Mouse (Mus musculus) lung, embryonic 16.5 days (tissue): ENCODE measurements around the gene Cd63. TPM values are rescaled to one million over a fixed set of nuclear protein-coding genes. Genes with fewer than 3 reads are reported as not detected.

ENCODE experiments used
- ATAC-seq: fragments of 200-750 bp; cut with Nextera tagmentation; 2 replicates; pipeline ENCODE4 v1.8.0; 2017; ENCODE audit warnings: low read depth, mild to moderate bottlenecking, moderate library complexity
- H3K27ac ChIP-seq: fragments of 300-500 bp; sonication (generic); 2 replicates; pipeline ENCODE4 v1.5.1; 2014; ENCODE audit warnings: mild to moderate bottlenecking, control low read depth, low read length
- H3K27me3 ChIP-seq: fragments of 300-500 bp; sonication (generic); 2 replicates; pipeline ENCODE4 v1.6.1; 2014; ENCODE audit warnings: low read depth, low read length, mixed read lengths; ENCODE audit not compliant: control insufficient read depth, insufficient read depth
- H3K36me3 ChIP-seq: fragments of 300-500 bp; sonication (generic); 2 replicates; pipeline ENCODE4 v1.6.1; 2014; ENCODE audit warnings: low read length; ENCODE audit not compliant: control insufficient read depth, insufficient read depth
- H3K4me1 ChIP-seq: fragments of 300-500 bp; sonication (generic); replicated peaks from 2 replicates; pipeline ENCODE4 v1.6.1; 2014; ENCODE audit warnings: low read length, mixed read lengths; ENCODE audit not compliant: control insufficient read depth, insufficient read depth
- H3K4me2 ChIP-seq: fragments of 300-500 bp; sonication (generic); 2 replicates; pipeline ENCODE4 v1.6.1; 2014; ENCODE audit warnings: low read depth, low read length, control low read depth
- H3K4me3 ChIP-seq: fragments of 300-500 bp; sonication (generic); 2 replicates; pipeline ENCODE4 v1.5.1; 2014; ENCODE audit warnings: mild to moderate bottlenecking, low read length, control low read depth
- H3K9ac ChIP-seq: fragments of 300-500 bp; sonication (generic); 2 replicates; pipeline ENCODE4 v1.6.1; 2014; ENCODE audit warnings: low read length, control low read depth
- H3K9me3 ChIP-seq: fragments of 300-500 bp; sonication (generic); 2 replicates; pipeline ENCODE4 v1.6.1; 2016; ENCODE audit warnings: low read length; ENCODE audit not compliant: control insufficient read depth
- WGBS: fragments of 180-500 bp; shearing (Covaris S2); extraction: QIAGEN DNeasy Blood & Tissue Kit; methylation state at CpG from one replicate; pipeline ENCODE4 v1.1.7; 2014; 5-methylcytosine and 5-hydroxymethylcytosine counted together
- polyA plus RNA-seq: library from polyadenylated mRNA; unstranded; fragments of >200 nt; fragmentation: Nextera tagmentation; extraction: Ambion mirVana; gene quantifications from 2 replicates; pipeline ENCODE4 v1.2.1, GENCODE M21; 2015

Cd63 gene
- polyA plus RNA-seq, 1 experiment from 2014 or later, result 568 TPM

- Histone ChIP-seq H3K4me2 (no peak overlapping the region), H3K4me3 (no peak overlapping the region), H3K27ac (no peak overlapping the region), H3K36me3 (peaks cover 11% of the 10 kb centered on the region), H3K9me3 (no peaks in the 10 kb centered on the region), H3K4me1 (peaks cover 17% of the 10 kb centered on the region; the same call in 1 of the 2 replicates), H3K9ac (no peak overlapping the region), H3K27me3 (no peaks in the 10 kb centered on the region)
- no peak for ATAC-seq
- WGBS, result 77% methylated on average over 4 of the region's 4 CpGs
These were observed 11.5 kb downstream of the Cd63 start for GRCm38 (mm10) chr10:128912268-128912667.

GRCm38 (mm10) chr10:128912791-128913190, 12.0 kb downstream of the Cd63 start:
- Histone ChIP-seq H3K4me1 (peaks cover 17% of the 10 kb centered on the region; the same call in 1 of the 2 replicates), H3K4me2 (no peak overlapping the region), H3K9ac (0 out of 2 replicates have a peak overlapping the region, but pooled peaks have one; percentile 4), H3K4me3 (no peak overlapping the region), H3K36me3 (peaks cover 13% of the 10 kb centered on the region), H3K9me3 (no peaks in the 10 kb centered on the region), H3K27me3 (no peaks in the 10 kb centered on the region), H3K27ac (no peak overlapping the region)
- 73% methylated on average over 4 of the region's 4 CpGs for WGBS
- no peak for ATAC-seq

GRCm38 (mm10) chr10:128913219-128913618, 12.4 kb downstream of the Cd63 start:
- 7% methylated on average over 5 of the region's 5 CpGs for WGBS
- H3K4me1 ChIP-seq, result peaks cover 17% of the 10 kb centered on the region; the same call in 1 of the 2 replicates
- H3K27me3 ChIP-seq, result no peaks in the 10 kb centered on the region
- no peaks in the 10 kb centered on the region for H3K9me3 ChIP-seq
- H3K9ac ChIP-seq, result no peak overlapping the region
- ATAC-seq, result no peak
- H3K4me3 ChIP-seq, result no peak overlapping the region
- no peak overlapping the region for H3K27ac ChIP-seq
- H3K4me2 ChIP-seq, result no peak overlapping the region
- H3K36me3 ChIP-seq, result peaks cover 13% of the 10 kb centered on the region

- peaks cover 17% of the 10 kb centered on the region; the same call in 1 of the 2 replicates for H3K4me1 ChIP-seq
- H3K9me3 ChIP-seq, result no peaks in the 10 kb centered on the region
- H3K27ac ChIP-seq, result no peak overlapping the region
- peaks cover 13% of the 10 kb centered on the region for H3K36me3 ChIP-seq
- ATAC-seq, result no peak
- WGBS, result 81% methylated on average over 12 of the region's 12 CpGs
- no peaks in the 10 kb centered on the region for H3K27me3 ChIP-seq
- H3K4me3 ChIP-seq, result no peak overlapping the region
- H3K9ac ChIP-seq, result no peak overlapping the region
- no peak overlapping the region for H3K4me2 ChIP-seq
These were observed 12.9 kb downstream of the Cd63 start for GRCm38 (mm10) chr10:128913696-128914095.

- no peak for ATAC-seq
- H3K36me3 ChIP-seq, result peaks cover 13% of the 10 kb centered on the region
- H3K27ac ChIP-seq, result no peak overlapping the region
- no peaks in the 10 kb centered on the region for H3K9me3 ChIP-seq
- no peak overlapping the region for H3K4me2 ChIP-seq
- H3K4me1 ChIP-seq, result peaks cover 10% of the 10 kb centered on the region
- H3K9ac ChIP-seq, result no peak overlapping the region
- WGBS, result 89% methylated on average over 2 of the region's 2 CpGs
- H3K27me3 ChIP-seq, result no peaks in the 10 kb centered on the region
- H3K4me3 ChIP-seq, result no peak overlapping the region
These were observed 14.8 kb downstream of the Cd63 start for GRCm38 (mm10) chr10:128915550-128915949.

- WGBS, result 80% methylated on average over 3 of the region's 3 CpGs
- no peaks in the 10 kb centered on the region for H3K27me3 ChIP-seq
- H3K36me3 ChIP-seq, result peaks cover 10% of the 10 kb centered on the region
- ATAC-seq, result no peak
- H3K27ac ChIP-seq, result no peak overlapping the region
- H3K9ac ChIP-seq, result no peak overlapping the region
- no peaks in the 10 kb centered on the region for H3K9me3 ChIP-seq
- no peak overlapping the region for H3K4me3 ChIP-seq
- no peak overlapping the region for H3K4me2 ChIP-seq
- peaks cover 11% of the 10 kb centered on the region for H3K4me1 ChIP-seq
These were observed 15.9 kb downstream of the Cd63 start for GRCm38 (mm10) chr10:128916665-128917064.

- H3K9me3 ChIP-seq, result no peaks in the 10 kb centered on the region
- peaks cover 9% of the 10 kb centered on the region for H3K36me3 ChIP-seq
- no peaks in the 10 kb centered on the region for H3K27me3 ChIP-seq
- no peak overlapping the region for H3K9ac ChIP-seq
- no peak overlapping the region for H3K4me2 ChIP-seq
- H3K4me3 ChIP-seq, result no peak overlapping the region
- WGBS, result 86% methylated on average over 6 of the region's 6 CpGs
- peaks cover 18% of the 10 kb centered on the region for H3K4me1 ChIP-seq
- no peak for ATAC-seq
- H3K27ac ChIP-seq, result no peak overlapping the region
These were observed 16.6 kb downstream of the Cd63 start for GRCm38 (mm10) chr10:128917400-128917799.

- Histone ChIP-seq H3K9ac (no peak overlapping the region), H3K36me3 (peaks cover 9% of the 10 kb centered on the region), H3K27me3 (no peaks in the 10 kb centered on the region), H3K4me3 (no peak overlapping the region), H3K9me3 (no peaks in the 10 kb centered on the region), H3K4me1 (peaks cover 19% of the 10 kb centered on the region), H3K4me2 (no peak overlapping the region), H3K27ac (no peak overlapping the region)
- 55% methylated on average over 7 of the region's 7 CpGs for WGBS
- ATAC-seq, result no peak
These were observed 17.5 kb downstream of the Cd63 start for GRCm38 (mm10) chr10:128918246-128918645.

- no peak overlapping the region for H3K4me2 ChIP-seq
- WGBS, result 26% methylated on average over 6 of the region's 6 CpGs
- H3K9me3 ChIP-seq, result no peaks in the 10 kb centered on the region
- no peaks in the 10 kb centered on the region for H3K27me3 ChIP-seq
- peak overlapping the region; percentile 48 for H3K27ac ChIP-seq
- H3K36me3 ChIP-seq, result peaks cover 7% of the 10 kb centered on the region
- peaks cover 27% of the 10 kb centered on the region for H3K4me1 ChIP-seq
- no peak for ATAC-seq
- H3K9ac ChIP-seq, result no peak overlapping the region
- H3K4me3 ChIP-seq, result no peak overlapping the region
These were observed 18.4 kb downstream of the Cd63 start for GRCm38 (mm10) chr10:128919203-128919631.

- H3K4me1 ChIP-seq, result peaks cover 27% of the 10 kb centered on the region
- no peak for ATAC-seq
- 0 out of 2 replicates have a peak, but pooled peaks cover 2% of the 10 kb centered on the region for H3K36me3 ChIP-seq
- no peak overlapping the region for H3K9ac ChIP-seq
- no peaks in the 10 kb centered on the region for H3K9me3 ChIP-seq
- no peak overlapping the region for H3K4me3 ChIP-seq
- no peak overlapping the region for H3K4me2 ChIP-seq
- H3K27ac ChIP-seq, result peak overlapping the region; percentile 48
- H3K27me3 ChIP-seq, result no peaks in the 10 kb centered on the region
- WGBS, result 70% methylated on average over 7 of the region's 7 CpGs
These were observed 19.2 kb downstream of the Cd63 start for GRCm38 (mm10) chr10:128919966-128920365.
